Mouse (Mus musculus): ENCODE data around the gene Zfp110.

The Zfp110 gene

GRCm38 (mm10) chr7:12897655-12898410, 63.3 kb downstream of the Zfp110 start, which contains the start of gene Zscan22:
Gene Zscan22, plus strand, starts transcription at chr7:12897815.
- DNase-seq (ENCODE audit: low read depth, low spot score): peak; percentile 92
